Mouse (Mus musculus): ENCODE data around the gene Olfr749.

- TF ChIP-seq GATA1 (IDR thresholded peaks at IDR 0.05; ENCODE audit: low read length), result no peak
- TF ChIP-seq TAL1 (IDR thresholded peaks at IDR 0.05; ENCODE audit: low read length), result no peak
Observed at GRCm38 (mm10) chr14:50758416-50759085, 13.7 kb upstream of the Olfr749 start.

All from erythroblast, embryonic 14.5 days (primary cell).